Mouse (Mus musculus) cerebellum, postnatal 25 days (tissue): ENCODE data around the gene Rnf24.
A peak's percentile ranks its signal among the peaks of the same experiment; 100 is the strongest.

Experiments
- DNase-seq, 2 experiments: peaks; one replicate each; pipeline ENCODE4 v3.0.0; 2021; ENCODE audit warnings: mixed read lengths in 2 of 2

The Rnf24 gene

DNA sequence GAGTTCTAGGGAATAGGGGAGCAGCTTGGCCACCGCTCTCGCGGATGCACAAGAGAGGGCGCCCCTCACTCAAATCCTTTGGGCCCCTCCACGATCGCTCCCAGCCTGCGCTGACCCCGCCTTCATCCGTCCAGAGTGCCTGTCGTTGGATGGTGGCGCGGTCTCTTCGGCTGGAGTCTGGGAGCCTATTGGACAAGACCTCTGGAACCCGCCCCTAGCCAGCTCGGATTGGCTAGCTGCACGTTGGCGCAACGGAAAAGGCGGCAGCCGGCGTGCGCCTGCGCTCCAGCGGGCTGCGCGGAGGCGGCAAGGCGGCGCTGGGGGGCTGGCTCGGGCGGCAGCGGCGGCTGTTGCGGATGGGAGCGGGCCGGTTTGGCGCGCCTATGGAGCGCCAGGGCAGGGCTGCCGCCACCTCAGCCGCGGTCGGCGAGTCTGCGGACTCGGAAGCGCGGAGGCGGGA lies 90.4 kb downstream of the Rnf24 start, which contains the start of gene Pank2:
Pank2 (plus strand) TSS at position 283 of the 460 bp plus-strand sequence.
- DNase-seq: peak; percentile 97 to 98

GRCm38 (mm10) chr2:131261481-131262212 lies 91.0 kb downstream of the Rnf24 start:
- no peak for DNase-seq

GRCm38 (mm10) chr2:131260544-131261307 lies 92.0 kb downstream of the Rnf24 start:
- no peak for DNase-seq

GRCm38 (mm10) chr2:131258693-131259092 lies 94.0 kb downstream of the Rnf24 start:
- DNase-seq: no peak

DNA sequence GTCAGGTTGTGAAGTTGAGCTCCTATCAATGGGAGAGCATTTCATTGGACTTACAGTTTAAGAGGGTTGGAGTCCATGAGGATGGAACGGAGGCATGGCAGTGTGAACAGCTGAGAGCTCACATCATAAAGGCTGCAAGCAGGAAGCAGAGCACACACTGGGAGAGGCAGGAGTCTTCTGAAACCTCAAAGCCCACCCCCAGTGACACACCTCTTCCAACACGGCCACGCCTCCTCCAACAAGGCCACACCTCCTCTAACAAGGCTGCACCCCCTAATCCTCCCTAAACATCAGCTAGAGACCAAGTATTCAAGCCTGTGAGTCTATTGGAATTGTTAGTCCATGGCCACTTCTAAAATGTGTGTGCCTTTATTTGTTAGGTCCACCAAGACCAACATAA lies 97.0 kb downstream of the Rnf24 start:
- DNase-seq: no peak

DNA sequence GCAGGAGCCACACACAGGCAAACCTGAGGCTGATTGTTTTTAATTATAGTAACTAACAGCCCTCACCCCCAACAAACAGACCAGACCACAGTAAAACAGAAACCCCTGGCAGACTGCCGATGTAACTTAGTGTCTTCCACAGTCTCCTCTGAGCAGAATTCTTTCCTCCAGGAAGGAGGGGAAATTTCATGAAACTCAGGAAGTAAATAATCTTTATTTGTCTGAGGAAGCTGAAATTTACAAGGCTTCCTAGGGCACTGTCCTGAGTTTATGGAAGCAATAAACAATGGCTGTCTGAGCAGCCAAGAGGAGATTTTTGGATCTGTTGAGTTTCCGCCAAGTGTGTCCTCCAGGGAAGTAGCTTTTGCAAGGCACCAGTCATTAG lies 98.4 kb downstream of the Rnf24 start:
- no peak for DNase-seq

DNA sequence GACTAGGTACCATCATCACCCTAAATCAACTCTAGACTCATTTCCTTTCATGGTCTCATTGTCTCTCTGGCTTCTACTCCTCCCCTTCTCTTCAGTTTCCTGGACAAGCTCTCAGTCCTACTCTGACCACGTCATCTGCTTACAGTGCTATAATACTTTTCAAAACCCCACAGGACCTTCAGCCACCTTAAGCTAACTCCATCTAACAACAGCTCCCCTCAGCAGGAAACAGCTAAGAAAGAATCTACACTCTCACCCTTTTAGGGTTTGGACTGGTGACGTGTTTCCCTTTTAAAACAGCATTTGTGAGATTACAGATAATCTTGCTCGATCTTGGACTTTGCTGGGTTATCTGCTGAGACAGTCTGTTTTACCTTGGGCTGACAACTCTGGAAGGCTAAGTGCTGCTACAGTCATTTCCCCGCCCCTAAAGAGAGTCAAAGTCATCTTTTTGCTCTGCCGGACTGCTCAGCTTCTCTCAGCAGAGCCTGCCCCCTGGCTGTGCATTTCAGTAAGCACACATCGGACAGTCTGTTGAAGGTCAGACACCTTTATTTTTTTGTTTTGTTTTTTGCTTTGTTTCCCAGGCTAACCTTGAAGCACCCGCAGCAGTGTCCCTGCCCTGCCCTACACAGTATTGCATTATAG lies 98.9 kb downstream of the Rnf24 start:
- peak; percentile 48 to 71 for DNase-seq
